Mouse (Mus musculus) C2C12 (cell line): ENCODE data around the gene Gnat1.

Experiments used
- CTCF ChIP-seq: IDR thresholded peaks from one replicate; pipeline ENCODE4 v1.5.1; 2011; ENCODE audit not compliant: control insufficient read depth, insufficient read depth, insufficient read length
- MYOD1 ChIP-seq: IDR thresholded peaks from one replicate; pipeline ENCODE4 v1.6.1; 2011; ENCODE audit warnings: low read depth; ENCODE audit not compliant: control insufficient read depth, insufficient read length
- MYOG ChIP-seq: IDR thresholded peaks from one replicate; pipeline ENCODE4 v1.6.1; 2011; ENCODE audit not compliant: control insufficient read depth, insufficient read length; ENCODE audit errors: extremely low read depth
- USF1 ChIP-seq: IDR thresholded peaks from one replicate; pipeline ENCODE4 v1.6.1; 2011; ENCODE audit warnings: low read depth, mild to moderate bottlenecking, control low read depth, moderate library complexity

- TF ChIP-seq USF1 = no peak
- TF ChIP-seq CTCF = no peak
- TF ChIP-seq MYOG = no peak
- TF ChIP-seq MYOD1 = no peak
These were observed 2.3 kb downstream of the Gnat1 start for GRCm38 (mm10) chr9:107677091-107677784.
